Mouse (Mus musculus): ENCODE measurements at regions not wholly inside any gene's neighbourhood (a gene's known extent, or its start where the extent isn't known, plus 50 kb on each side); places are given as distances from the start of the nearest gene placed in this dataset.

- TF ChIP-seq CTCF (IDR thresholded peaks at IDR 0.05; ENCODE audit: low read depth) (no peak), EP300 (optimal IDR thresholded peaks at IDR 0.05) (no peak)
- ATAC-seq (ENCODE audit: low FRiP score, low TSS enrichment) (no peak), DNase-seq (ENCODE audit: low spot score) (no peak)
- Histone ChIP-seq H3K27me3 (ENCODE audit: control insufficient read depth, insufficient read depth, low read length) (no peaks in the 10 kb centered on the region), H3K27ac (replicated peaks) (no peak overlapping the region), H3K36me3 (ENCODE audit: control insufficient read depth, insufficient read depth, low read length) (no peaks in the 10 kb centered on the region), H3K4me1 (replicated peaks; ENCODE audit: control insufficient read depth, insufficient read depth) (peaks cover 2% of the 10 kb centered on the region; the same call in 1 of the 2 replicates), H3K9me3 (ENCODE audit: control insufficient read depth, low read length) (no peaks in the 10 kb centered on the region), H3K9ac (ENCODE audit: low read length) (no peak overlapping the region), H3K4me3 (ENCODE audit: low read depth, low read length) (peak overlapping the region; percentile 12; the same call in 1 of the 2 replicates), H3K4me2 (replicated peaks; ENCODE audit: low read depth) (peak overlapping the region; percentile 44)
- 40% methylated on average over 11 of the region's 11 CpGs for WGBS
Measured at GRCm38 (mm10) chr9:102424672-102425345, 70.3 kb upstream of the Ephb1 start.

GRCm38 (mm10) chr9:102423919-102424671 lies 69.6 kb upstream of the Ephb1 start:
- Histone ChIP-seq H3K27ac (replicated peaks) (no peak overlapping the region), H3K9me3 (ENCODE audit: control insufficient read depth, low read length) (no peaks in the 10 kb centered on the region), H3K4me2 (replicated peaks; ENCODE audit: low read depth) (peak overlapping the region; percentile 44), H3K4me3 (ENCODE audit: low read depth, low read length) (peak overlapping the region; percentile 12; the same call in 1 of the 2 replicates), H3K4me1 (replicated peaks; ENCODE audit: control insufficient read depth, insufficient read depth) (peaks cover 2% of the 10 kb centered on the region; the same call in 1 of the 2 replicates), H3K36me3 (ENCODE audit: control insufficient read depth, insufficient read depth, low read length) (no peaks in the 10 kb centered on the region), H3K9ac (ENCODE audit: low read length) (0 out of 2 replicates have a peak overlapping the region, but pooled peaks have one; percentile 23), H3K27me3 (ENCODE audit: control insufficient read depth, insufficient read depth, low read length) (no peaks in the 10 kb centered on the region)
- ATAC-seq (ENCODE audit: low FRiP score, low TSS enrichment): no peak
- TF ChIP-seq CTCF (IDR thresholded peaks at IDR 0.05; ENCODE audit: low read depth) (no peak), EP300 (optimal IDR thresholded peaks at IDR 0.05) (no peak)
- 9% methylated on average over 20 of the region's 20 CpGs for WGBS
- DNase-seq (ENCODE audit: low spot score): peak; percentile 27

- Histone ChIP-seq H3K36me3 (ENCODE audit: control insufficient read depth, insufficient read depth, low read length) (no peaks in the 10 kb centered on the region), H3K27ac (replicated peaks) (no peak overlapping the region), H3K9ac (ENCODE audit: low read length) (0 out of 2 replicates have a peak overlapping the region, but pooled peaks have one; percentile 23), H3K9me3 (ENCODE audit: control insufficient read depth, low read length) (no peaks in the 10 kb centered on the region), H3K4me1 (replicated peaks; ENCODE audit: control insufficient read depth, insufficient read depth) (peaks cover 2% of the 10 kb centered on the region; the same call in 1 of the 2 replicates), H3K4me3 (ENCODE audit: low read depth, low read length) (no peak overlapping the region), H3K27me3 (ENCODE audit: control insufficient read depth, insufficient read depth, low read length) (no peaks in the 10 kb centered on the region), H3K4me2 (replicated peaks; ENCODE audit: low read depth) (peak overlapping the region; percentile 44)
- TF ChIP-seq CTCF (IDR thresholded peaks at IDR 0.05; ENCODE audit: low read depth): no peak
- TF ChIP-seq EP300 (optimal IDR thresholded peaks at IDR 0.05): no peak
- DNase-seq (ENCODE audit: low spot score) (no peak), ATAC-seq (ENCODE audit: low FRiP score, low TSS enrichment) (no peak)
- 27% methylated on average over 9 of the region's 9 CpGs for WGBS
Measured at GRCm38 (mm10) chr9:102423465-102423918, 69.0 kb upstream of the Ephb1 start.

- Histone ChIP-seq H3K27me3 (ENCODE audit: control insufficient read depth, insufficient read depth, low read length) (no peaks in the 10 kb centered on the region), H3K9me3 (ENCODE audit: control insufficient read depth, low read length) (no peaks in the 10 kb centered on the region), H3K4me1 (replicated peaks; ENCODE audit: control insufficient read depth, insufficient read depth) (peaks cover 2% of the 10 kb centered on the region; the same call in 1 of the 2 replicates), H3K27ac (replicated peaks) (no peak overlapping the region), H3K4me2 (replicated peaks; ENCODE audit: low read depth) (no peak overlapping the region), H3K4me3 (ENCODE audit: low read depth, low read length) (no peak overlapping the region), H3K36me3 (ENCODE audit: control insufficient read depth, insufficient read depth, low read length) (no peaks in the 10 kb centered on the region), H3K9ac (ENCODE audit: low read length) (no peak overlapping the region)
- ATAC-seq (ENCODE audit: low FRiP score, low TSS enrichment) (no peak), DNase-seq (ENCODE audit: low spot score) (no peak)
- 89% methylated on average over 3 of the region's 3 CpGs for WGBS
- TF ChIP-seq CTCF (IDR thresholded peaks at IDR 0.05; ENCODE audit: low read depth) (no peak), EP300 (optimal IDR thresholded peaks at IDR 0.05) (no peak)
Measured at GRCm38 (mm10) chr9:102421826-102422225, 67.3 kb upstream of the Ephb1 start.

- 43% methylated on average over 12 of the region's 12 CpGs for WGBS
- Histone ChIP-seq H3K4me2 (replicated peaks; ENCODE audit: low read depth) (no peak overlapping the region), H3K9me3 (ENCODE audit: control insufficient read depth, low read length) (no peaks in the 10 kb centered on the region), H3K4me1 (replicated peaks; ENCODE audit: control insufficient read depth, insufficient read depth) (peaks cover 2% of the 10 kb centered on the region; the same call in 1 of the 2 replicates), H3K4me3 (ENCODE audit: low read depth, low read length) (no peak overlapping the region), H3K36me3 (ENCODE audit: control insufficient read depth, insufficient read depth, low read length) (no peaks in the 10 kb centered on the region), H3K27ac (replicated peaks) (no peak overlapping the region), H3K27me3 (ENCODE audit: control insufficient read depth, insufficient read depth, low read length) (no peaks in the 10 kb centered on the region), H3K9ac (ENCODE audit: low read length) (no peak overlapping the region)
- TF ChIP-seq EP300 (optimal IDR thresholded peaks at IDR 0.05) (no peak), CTCF (IDR thresholded peaks at IDR 0.05; ENCODE audit: low read depth) (no peak)
- ATAC-seq (ENCODE audit: low FRiP score, low TSS enrichment) (no peak), DNase-seq (ENCODE audit: low spot score) (no peak)
Measured at GRCm38 (mm10) chr9:102420196-102420595, 65.7 kb upstream of the Ephb1 start.

All from stomach, postnatal 0 days (tissue).